Mouse (Mus musculus): ENCODE results near the gene 1700012B07Rik.

1700012B07Rik gene

DNA sequence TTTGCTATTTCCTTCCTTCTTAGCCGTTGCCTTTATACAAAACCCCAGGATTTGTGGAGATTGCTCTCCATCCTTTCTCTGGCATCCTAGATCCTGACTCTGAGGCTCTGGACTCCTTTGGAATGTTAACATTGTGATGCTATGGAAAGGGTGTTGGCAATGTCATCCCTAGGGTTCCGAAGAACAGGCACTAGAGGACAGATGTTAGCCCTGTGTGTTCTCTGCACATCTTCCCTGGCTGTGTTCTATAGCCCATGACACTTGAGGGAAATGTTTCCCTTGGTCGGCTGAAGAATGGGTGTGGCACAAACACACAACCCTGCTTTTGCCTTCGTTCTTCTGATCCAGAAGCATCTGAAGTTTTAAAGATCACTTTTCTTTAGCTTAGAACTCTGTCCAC, at the start of gene 1700012B07Rik:
1700012B07Rik (minus strand) TSS at position 101 of the 400 bp plus-strand sequence.
- DNase-seq (ENCODE audit: low spot score in 2 of 2) = no peak

DNA sequence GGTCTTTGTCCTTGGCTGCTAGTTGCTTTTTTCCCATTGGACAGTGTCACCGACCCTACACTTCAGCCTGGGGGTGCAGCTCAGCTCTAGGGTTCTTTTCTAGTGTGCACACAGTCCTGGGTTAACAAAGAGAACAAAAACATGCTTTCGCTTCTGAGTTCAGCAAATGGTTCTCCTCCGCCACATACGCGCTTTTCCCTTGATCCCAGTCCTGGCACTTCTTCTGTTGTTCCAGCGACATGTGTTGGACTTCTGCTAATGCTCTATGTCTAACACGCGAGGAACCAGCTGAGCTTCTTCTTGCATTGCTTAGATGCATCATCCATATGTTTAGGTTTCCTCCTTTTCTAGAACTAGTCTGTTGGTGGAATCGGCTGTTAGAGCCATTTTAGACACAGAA, 48.9 kb upstream of the 1700012B07Rik start:
- no peak for DNase-seq (ENCODE audit: low spot score in 2 of 2)

DNA sequence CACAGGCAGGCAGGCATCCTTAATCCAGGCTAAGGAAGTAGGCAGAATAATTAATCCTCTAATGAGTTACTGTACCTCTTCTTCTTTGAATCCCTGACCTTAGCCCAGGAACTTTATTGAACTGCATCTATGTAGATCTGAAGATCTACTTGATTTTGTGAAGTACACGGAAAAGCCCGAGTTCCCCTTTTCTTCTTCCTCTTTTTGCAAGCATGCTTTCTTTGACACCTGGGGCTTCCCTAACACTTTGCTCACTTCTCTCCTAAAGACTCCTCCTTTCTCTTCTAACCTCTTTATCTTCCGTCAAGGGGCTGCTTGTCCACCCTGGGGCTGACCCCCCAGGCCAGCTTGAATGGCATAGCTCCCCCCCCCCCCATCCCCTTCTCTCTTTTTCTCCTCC, 48.0 kb upstream of the 1700012B07Rik start:
- DNase-seq (ENCODE audit: low spot score in 2 of 2) = no peak

DNA sequence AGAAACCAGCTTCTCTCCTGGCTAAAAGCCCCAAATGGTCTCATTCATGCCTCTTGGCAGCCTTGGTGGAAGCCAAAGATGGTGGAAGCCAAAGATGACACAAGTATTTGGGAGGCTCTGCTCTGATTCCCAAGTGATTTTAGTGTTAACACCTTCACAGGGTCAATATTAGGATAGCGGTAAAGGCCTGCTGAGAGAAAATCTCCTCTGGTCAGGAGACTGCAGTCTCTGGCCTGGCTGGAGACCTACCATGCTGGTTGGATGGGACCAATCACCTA, 47.6 kb upstream of the 1700012B07Rik start:
- DNase-seq (ENCODE audit: low spot score in 2 of 2) = no peak

DNA sequence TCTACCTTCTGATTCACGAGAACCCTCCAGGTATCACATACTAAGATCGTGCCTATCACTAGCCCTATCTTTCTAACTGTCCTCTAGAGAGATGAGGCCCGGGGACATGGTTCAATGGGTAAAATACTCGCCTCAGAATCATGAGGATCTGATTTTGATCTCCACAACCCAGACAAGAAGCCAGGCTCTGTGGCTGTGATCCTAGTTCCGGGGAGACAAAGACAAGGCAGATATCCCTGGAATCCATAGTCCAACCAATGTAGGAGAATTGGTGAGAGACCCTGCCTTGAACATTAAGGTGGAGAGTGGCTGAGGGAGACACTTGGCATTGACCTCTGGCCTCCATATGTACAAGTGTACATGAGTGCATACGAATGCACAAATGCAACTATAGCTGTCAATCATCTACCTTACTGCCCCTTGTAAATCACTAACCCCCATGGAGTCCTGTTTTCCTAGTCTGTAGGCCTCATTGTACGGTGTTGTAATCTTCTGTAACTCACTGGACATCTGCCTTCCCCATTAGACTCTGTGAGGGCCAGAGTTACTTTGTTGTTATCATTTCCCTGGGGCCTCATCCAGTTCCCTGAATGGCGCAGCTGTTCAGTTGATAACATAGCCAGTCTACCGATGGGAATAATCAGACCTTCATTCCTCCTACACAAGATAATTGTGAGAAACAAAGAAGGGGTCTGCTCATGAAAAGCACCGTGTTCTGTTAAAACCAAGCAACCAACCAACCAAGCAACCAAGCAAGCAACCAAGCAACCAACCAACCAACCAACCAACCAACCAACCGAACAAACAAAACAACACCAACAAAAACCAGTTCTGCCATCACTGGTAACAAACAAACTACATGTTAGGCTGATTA, 47.0 kb upstream of the 1700012B07Rik start:
- no peak for DNase-seq (ENCODE audit: low spot score in 2 of 2)

GRCm38 (mm10) chr11:109873852-109874610, 46.2 kb upstream of the 1700012B07Rik start:
- no peak for DNase-seq (ENCODE audit: low spot score in 2 of 2)

- no peak for DNase-seq (ENCODE audit: low spot score in 2 of 2)
Observed at GRCm38 (mm10) chr11:109873161-109873775, 45.4 kb upstream of the 1700012B07Rik start.

GRCm38 (mm10) chr11:109872674-109873073, 44.8 kb upstream of the 1700012B07Rik start:
- DNase-seq (ENCODE audit: low spot score in 2 of 2) = no peak

- no peak for DNase-seq (ENCODE audit: low spot score in 2 of 2)
Observed at GRCm38 (mm10) chr11:109872056-109872455, 44.2 kb upstream of the 1700012B07Rik start.

GRCm38 (mm10) chr11:109867861-109868260, 40.0 kb upstream of the 1700012B07Rik start:
- DNase-seq (ENCODE audit: low spot score in 2 of 2) = no peak

GRCm38 (mm10) chr11:109866537-109867160, 38.8 kb upstream of the 1700012B07Rik start:
- DNase-seq (ENCODE audit: low spot score in 2 of 2) = no peak

DNA sequence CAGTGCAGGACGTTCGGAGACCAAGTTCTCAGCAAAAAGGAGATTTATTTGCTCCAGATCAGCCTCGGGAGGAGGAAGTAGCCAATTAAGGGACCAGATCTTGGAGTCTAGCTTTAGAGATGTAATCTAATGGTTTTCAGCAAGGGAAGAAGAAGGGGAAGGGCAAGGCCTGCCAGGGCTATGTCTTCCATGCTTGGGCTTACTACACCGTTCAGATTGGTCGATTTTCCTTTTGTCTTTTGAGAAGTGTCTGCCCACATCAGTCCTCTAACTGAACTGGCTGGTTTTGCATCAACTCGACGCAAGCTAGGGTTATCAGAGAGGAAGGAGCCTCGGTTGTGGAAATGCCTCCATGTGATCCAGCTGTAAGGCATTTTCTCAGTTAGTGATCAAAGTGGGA, 37.7 kb upstream of the 1700012B07Rik start:
- DNase-seq (ENCODE audit: low spot score in 2 of 2) = no peak

DNA sequence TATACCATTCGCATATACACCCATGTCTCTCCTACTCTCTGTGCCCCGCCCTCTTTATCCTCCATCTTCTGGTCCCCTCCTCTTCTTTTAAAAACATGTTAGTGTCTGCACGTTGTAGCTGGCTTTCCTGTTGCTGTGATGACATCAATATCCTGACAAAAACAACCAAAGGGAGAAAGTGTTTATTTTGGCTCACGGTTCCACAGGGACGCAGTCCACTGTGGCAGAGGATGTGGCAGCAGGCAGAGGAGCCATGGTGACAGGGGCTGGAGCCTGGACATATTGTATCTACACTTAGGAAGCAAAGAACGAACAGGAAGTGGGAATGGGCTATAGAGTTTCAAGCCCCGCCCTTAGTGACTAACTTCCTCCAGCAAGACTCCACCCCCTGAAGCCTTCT, 36.1 kb upstream of the 1700012B07Rik start:
- DNase-seq (ENCODE audit: low spot score in 2 of 2) = no peak

GRCm38 (mm10) chr11:109863194-109863746, 35.4 kb upstream of the 1700012B07Rik start:
- peak in 1 of 2 experiments; percentile 25 for DNase-seq (ENCODE audit: low spot score in 2 of 2)

GRCm38 (mm10) chr11:109860508-109860907, 32.7 kb upstream of the 1700012B07Rik start:
- DNase-seq (ENCODE audit: low spot score in 2 of 2) = peak; percentile 52 to 68

DNA sequence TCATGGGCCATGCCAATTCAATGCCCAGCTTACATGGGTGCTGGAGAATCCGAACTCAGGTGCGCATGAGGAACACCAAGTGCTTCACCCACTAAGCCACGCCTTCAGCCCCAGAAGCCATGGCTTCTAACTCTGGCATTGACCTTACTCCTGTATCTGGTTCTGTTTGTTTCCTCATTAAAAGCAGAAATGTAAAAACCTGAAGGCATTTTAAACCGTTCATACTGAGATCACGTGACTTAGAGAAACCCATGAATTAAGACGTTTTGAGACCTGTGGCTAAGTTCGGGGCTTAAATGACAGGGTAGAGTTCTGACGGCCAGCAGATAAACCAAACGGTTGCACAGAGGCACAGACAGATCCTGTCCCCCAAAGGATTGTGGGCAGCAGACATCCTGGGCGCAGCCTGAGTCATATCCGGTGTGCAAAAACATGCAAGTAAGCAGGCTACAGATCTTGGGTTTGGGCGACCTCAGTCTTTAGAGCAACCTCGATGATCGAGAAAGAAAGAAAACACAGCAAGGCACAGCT, 32.2 kb upstream of the 1700012B07Rik start:
- DNase-seq (ENCODE audit: low spot score in 2 of 2) = peak in 1 of 2 experiments; percentile 10

- DNase-seq (ENCODE audit: low spot score in 2 of 2) = no peak
Observed at GRCm38 (mm10) chr11:109859441-109859840, 31.6 kb upstream of the 1700012B07Rik start.

GRCm38 (mm10) chr11:109857086-109857485, 29.2 kb upstream of the 1700012B07Rik start:
- no peak for DNase-seq (ENCODE audit: low spot score in 2 of 2)

- no peak for DNase-seq (ENCODE audit: low spot score in 2 of 2)
Observed at GRCm38 (mm10) chr11:109854056-109854455, 26.2 kb upstream of the 1700012B07Rik start.

DNA sequence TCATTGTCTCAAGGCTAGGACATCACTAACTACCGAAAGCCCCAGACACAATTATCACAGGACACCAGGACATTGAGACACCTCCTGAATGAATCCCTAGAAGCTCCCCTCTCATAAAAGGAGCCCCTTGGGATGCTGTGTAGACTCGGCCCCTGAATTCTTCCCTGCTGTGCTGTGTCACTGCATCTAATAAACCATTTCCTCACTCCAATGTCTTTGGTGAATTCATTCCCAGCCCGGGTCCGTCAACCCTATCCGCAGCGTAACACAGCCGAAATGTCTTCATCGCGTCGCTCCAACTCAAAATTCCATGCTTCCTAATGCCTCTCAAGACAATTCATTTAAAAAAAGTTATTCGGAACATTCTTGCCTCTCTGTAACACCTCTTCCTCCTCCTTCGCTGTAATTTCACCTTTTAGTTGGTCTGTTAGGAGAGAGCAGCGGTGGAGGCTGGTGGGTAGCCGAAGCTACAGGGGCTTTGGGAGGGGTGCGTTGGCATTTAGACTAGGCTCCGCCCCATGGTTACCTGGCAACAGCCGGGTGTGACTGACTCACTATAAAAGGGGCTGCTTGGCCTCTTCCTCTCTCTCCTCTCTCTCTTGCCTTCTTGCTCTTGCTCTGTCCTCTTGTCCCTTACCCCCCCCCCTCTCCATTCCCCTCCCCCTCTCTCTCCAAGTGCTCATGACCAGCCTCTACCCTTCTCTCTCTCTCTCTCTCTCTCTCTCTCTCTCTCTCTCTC, 25.6 kb upstream of the 1700012B07Rik start:
- DNase-seq (ENCODE audit: low spot score in 2 of 2) = no peak

- DNase-seq (ENCODE audit: low spot score in 2 of 2) = no peak
Observed at GRCm38 (mm10) chr11:109851996-109852395, 24.1 kb upstream of the 1700012B07Rik start.

Measured in spleen, postnatal 14 days (tissue).